Mouse (Mus musculus) myocyte (in vitro differentiated cells): ENCODE data around the gene 1810055G02Rik.

ENCODE experiments used
- CEBPB ChIP-seq: IDR thresholded peaks from 2 replicates; pipeline ENCODE4 v1.6.1; 2011; ENCODE audit warnings: mild to moderate bottlenecking, moderate library complexity; ENCODE audit not compliant: poor library complexity, insufficient read depth, severe bottlenecking
- MYOG ChIP-seq, 3 experiments: IDR thresholded peaks; one replicate each; pipeline ENCODE4 v1.6.1; 2011; ENCODE audit warnings: control low read depth in 2 of 3, low read depth in 2 of 3, mild to moderate bottlenecking in 2 of 3; ENCODE audit not compliant: insufficient read length in 2 of 3, control insufficient read depth in 1 of 3, insufficient read depth in 1 of 3
- POLR2A ChIP-seq: IDR thresholded peaks from one replicate; pipeline ENCODE4 v1.6.1; 2011; ENCODE audit warnings: low read depth, mild to moderate bottlenecking, control low read depth, moderate library complexity; ENCODE audit not compliant: insufficient read length
- POLR2AphosphoS2 ChIP-seq: IDR thresholded peaks from one replicate; pipeline ENCODE4 v1.6.1; 2011; ENCODE audit warnings: low read depth, control low read depth; ENCODE audit not compliant: insufficient read length
- SRF ChIP-seq: IDR thresholded peaks from one replicate; pipeline ENCODE4 v1.6.1; 2011; ENCODE audit warnings: low read depth; ENCODE audit not compliant: control insufficient read depth, insufficient read length

DNA sequence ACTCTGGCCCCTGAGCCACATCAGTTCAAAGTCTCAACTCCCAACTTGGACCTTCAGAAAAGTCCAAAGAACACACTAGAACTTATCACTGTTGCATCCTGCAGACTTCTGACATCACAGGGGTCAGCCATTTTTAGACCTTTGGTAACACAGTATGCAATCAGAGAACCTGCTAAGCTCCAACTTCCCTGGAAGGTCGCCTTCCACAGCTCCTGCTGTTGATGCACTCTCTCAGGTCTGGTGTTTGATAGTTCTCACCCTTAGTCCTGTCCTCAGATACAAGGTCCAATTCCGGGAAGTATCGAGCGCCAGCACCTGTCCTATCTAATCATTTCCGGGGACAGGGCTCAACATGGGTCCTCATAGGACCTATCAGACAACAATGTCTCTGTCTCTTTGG lies 16.8 kb upstream of the 1810055G02Rik start:
- no peak for TF ChIP-seq POLR2A
- no peak for TF ChIP-seq CEBPB
- TF ChIP-seq POLR2AphosphoS2: no peak
- TF ChIP-seq SRF: no peak
- TF ChIP-seq MYOG (IDR thresholded peaks at IDR 0.05; ENCODE audit: control insufficient read depth in 1 of 3, insufficient read depth in 1 of 3, insufficient read length in 2 of 3, low read depth in 2 of 3): no peak
